Mouse (Mus musculus) forebrain, embryonic 16.5 days (tissue): ENCODE measurements around the gene Hist1h2ah. TPM values are rescaled to one million over a fixed set of nuclear protein-coding genes. Genes with fewer than 3 reads are reported as not detected.

Source experiments
- ATAC-seq: fragments of 200-750 bp; cut with Nextera tagmentation; 2 replicates; pipeline ENCODE4 v1.8.0; 2017; ENCODE audit warnings: mild to moderate bottlenecking, moderate library complexity
- H3K27ac ChIP-seq: fragments of 300-500 bp; sonication (generic); 2 replicates; pipeline ENCODE4 v1.5.1; 2014; ENCODE audit warnings: low read length, control low read depth
- H3K27me3 ChIP-seq: fragments of 300-500 bp; sonication (generic); replicated peaks from 2 replicates; pipeline ENCODE4 v1.6.1; 2014; ENCODE audit warnings: low read length; ENCODE audit not compliant: control insufficient read depth, insufficient read depth
- H3K36me3 ChIP-seq: fragments of 300-500 bp; sonication (generic); 2 replicates; pipeline ENCODE4 v1.6.1; 2014; ENCODE audit not compliant: control insufficient read depth, insufficient read depth
- H3K4me1 ChIP-seq: fragments of 300-500 bp; sonication (generic); replicated peaks from 2 replicates; pipeline ENCODE4 v1.6.1; 2014; ENCODE audit warnings: low read length; ENCODE audit not compliant: control insufficient read depth, insufficient read depth
- H3K4me2 ChIP-seq: fragments of 300-500 bp; sonication (generic); 2 replicates; pipeline ENCODE4 v1.6.1; 2014; ENCODE audit warnings: mild to moderate bottlenecking, low read length, control low read depth
- H3K4me3 ChIP-seq: fragments of 300-500 bp; sonication (generic); replicated peaks from 2 replicates; pipeline ENCODE4 v1.5.1; 2014; ENCODE audit warnings: mild to moderate bottlenecking, low read length, control low read depth
- H3K9ac ChIP-seq: fragments of 300-500 bp; sonication (generic); replicated peaks from 2 replicates; pipeline ENCODE4 v1.6.1; 2014; ENCODE audit warnings: low read depth, low read length, control low read depth
- H3K9me3 ChIP-seq: fragments of 300-500 bp; sonication (generic); 2 replicates; pipeline ENCODE4 v1.6.1; 2016; ENCODE audit warnings: low read length; ENCODE audit not compliant: control insufficient read depth
- WGBS: fragments of 180-500 bp; shearing (Covaris S2); extraction: QIAGEN DNeasy Blood & Tissue Kit; methylation state at CpG from one replicate; pipeline ENCODE4 v1.1.7; 2014; 5-methylcytosine and 5-hydroxymethylcytosine counted together
- polyA plus RNA-seq: library from polyadenylated mRNA; unstranded; fragments of >200 nt; fragmentation: Nextera tagmentation; extraction: Ambion mirVana; gene quantifications from 2 replicates; pipeline ENCODE4 v1.2.1, GENCODE M21; 2015

The Hist1h2ah gene
- polyA plus RNA-seq, 1 experiment from 2014 or later, result not detected

DNA sequence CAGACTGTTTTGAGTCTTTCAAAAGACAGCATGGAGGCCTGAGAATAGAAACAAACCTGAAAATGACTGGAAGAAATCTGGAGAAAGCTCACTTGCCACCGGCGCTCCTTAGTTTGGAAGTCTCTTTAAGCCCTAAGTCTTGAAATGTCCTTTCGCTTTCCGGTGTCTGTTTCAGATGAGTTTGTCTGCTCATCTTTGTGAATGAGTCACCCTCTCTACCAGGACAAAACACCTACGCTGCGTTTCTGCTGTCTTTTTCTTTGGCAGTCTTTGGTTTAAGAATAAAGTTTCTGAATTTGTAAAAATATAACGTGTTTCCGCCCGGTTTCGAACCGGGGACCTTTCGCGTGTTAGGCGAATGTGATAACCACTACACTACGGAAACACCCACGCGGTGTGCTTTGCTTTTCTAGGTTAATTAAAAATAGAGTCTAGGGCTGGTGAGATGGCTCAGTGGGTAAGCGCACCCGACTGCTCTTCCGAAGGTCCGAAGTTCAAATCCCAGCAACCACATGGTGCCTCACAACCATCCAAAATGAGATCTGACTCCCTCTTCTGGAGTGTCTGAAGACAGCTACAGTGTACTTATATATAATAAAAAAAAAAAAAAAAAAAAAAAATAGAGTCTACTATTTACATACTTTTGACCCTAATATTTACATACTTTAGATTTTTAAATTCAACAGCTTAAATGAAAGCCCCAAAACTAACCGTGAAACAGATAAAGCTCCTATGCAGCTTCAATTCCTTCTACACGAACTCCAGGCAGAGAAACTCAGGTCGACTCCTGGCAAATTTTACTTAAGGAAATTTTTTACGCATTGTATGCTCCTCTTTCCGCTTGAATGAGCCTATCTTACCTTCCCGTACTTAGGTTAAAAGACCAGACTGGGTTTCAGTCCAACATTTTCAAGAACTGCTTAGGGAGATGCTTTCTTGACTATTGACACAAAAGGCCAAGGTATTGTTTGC is 19.6 kb downstream of the Hist1h2ah start:
- H3K4me3 ChIP-seq, result no peak overlapping the region
- H3K4me1 ChIP-seq, result peaks cover 10% of the 10 kb centered on the region
- peaks cover 4% of the 10 kb centered on the region; the same call in 1 of the 2 replicates for H3K9me3 ChIP-seq
- H3K36me3 ChIP-seq, result no peaks in the 10 kb centered on the region
- ATAC-seq, result peak; percentile 78
- peaks cover 62% of the 10 kb centered on the region for H3K27me3 ChIP-seq
- H3K27ac ChIP-seq, result no peak overlapping the region
- 14% methylated on average over 27 of the region's 27 CpGs for WGBS
- no peak overlapping the region for H3K9ac ChIP-seq
- H3K4me2 ChIP-seq, result no peak overlapping the region

DNA sequence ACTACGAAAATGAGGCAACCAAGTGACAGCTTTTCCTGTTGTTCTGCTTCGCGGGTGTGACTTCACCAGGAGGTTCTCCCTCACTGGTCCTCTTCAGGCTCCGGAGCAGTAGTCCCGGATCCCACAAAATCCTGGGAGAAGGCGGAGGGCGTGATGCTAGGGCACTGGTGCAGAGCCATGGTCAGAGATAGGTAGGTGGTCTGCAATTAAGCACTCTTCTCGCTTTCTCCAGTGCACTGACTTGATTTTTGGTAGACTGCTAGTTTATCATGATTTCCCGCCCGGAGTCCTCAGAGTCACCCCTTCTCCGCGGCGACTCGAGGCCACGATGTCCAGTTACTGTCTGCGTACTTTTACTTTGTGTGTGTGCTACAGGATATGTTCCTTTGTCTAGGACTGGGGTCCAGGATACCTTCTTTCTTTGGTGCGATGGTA is 20.9 kb downstream of the Hist1h2ah start:
- Histone ChIP-seq H3K4me1 (no peaks in the 10 kb centered on the region), H3K9ac (no peak overlapping the region), H3K27ac (no peak overlapping the region), H3K4me2 (no peak overlapping the region), H3K4me3 (no peak overlapping the region), H3K9me3 (peaks cover 4% of the 10 kb centered on the region; the same call in 1 of the 2 replicates), H3K27me3 (peaks cover 69% of the 10 kb centered on the region), H3K36me3 (no peaks in the 10 kb centered on the region)
- no peak for ATAC-seq
- 18% methylated on average over 17 of the region's 17 CpGs for WGBS

DNA sequence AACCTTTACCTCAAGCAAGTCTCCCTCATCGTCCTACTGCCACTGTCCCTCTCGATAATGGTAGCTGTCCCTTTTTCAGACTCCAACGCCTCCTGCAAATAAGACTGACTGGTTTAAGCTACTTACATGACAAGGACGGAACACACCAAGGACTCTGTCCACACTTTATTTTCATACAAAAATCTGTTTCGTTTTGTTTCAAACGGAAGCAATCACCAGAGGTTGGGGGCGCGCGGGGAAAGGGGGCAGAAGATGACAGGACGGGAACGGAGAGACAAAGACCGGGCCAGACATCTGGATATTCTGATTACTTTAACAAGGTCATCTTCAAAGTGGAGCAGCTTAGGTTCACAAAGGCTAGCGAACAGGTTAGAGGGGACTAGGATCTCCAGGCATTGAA is 21.7 kb downstream of the Hist1h2ah start:
- H3K9ac ChIP-seq, result no peak overlapping the region
- 17% methylated on average over 13 of the region's 13 CpGs for WGBS
- H3K27ac ChIP-seq, result no peak overlapping the region
- H3K4me1 ChIP-seq, result no peaks in the 10 kb centered on the region
- no peak for ATAC-seq
- peaks cover 4% of the 10 kb centered on the region; the same call in 1 of the 2 replicates for H3K9me3 ChIP-seq
- H3K27me3 ChIP-seq, result peaks cover 69% of the 10 kb centered on the region
- H3K4me2 ChIP-seq, result no peak overlapping the region
- H3K4me3 ChIP-seq, result no peak overlapping the region
- H3K36me3 ChIP-seq, result no peaks in the 10 kb centered on the region

DNA sequence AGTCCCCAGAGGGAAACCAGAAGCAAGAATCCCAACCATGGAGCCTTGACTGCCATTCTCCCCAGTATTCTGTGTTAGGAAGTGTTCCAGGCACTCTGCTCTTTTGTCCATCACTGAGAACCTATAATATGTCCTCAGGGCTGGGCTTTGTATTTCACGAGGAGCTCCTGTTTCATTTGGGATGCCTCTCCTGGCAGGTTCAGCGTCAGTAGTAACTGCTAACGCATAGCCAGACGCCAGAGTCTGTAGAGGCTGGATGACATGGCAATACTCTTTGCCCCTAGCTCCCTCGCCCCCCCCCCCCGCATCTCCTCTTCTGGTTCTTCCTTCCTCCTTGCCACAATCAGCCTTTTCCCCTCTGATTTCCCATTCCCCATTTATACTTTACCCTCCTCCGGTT is 25.7 kb downstream of the Hist1h2ah start, which contains the start of gene Prss16:
Prss16 (minus strand) TSS at position 101 of the 400 bp plus-strand sequence.
- peaks cover 16% of the 10 kb centered on the region for H3K4me1 ChIP-seq
- no peak within 1 kb of the TSS for H3K27ac ChIP-seq
- H3K36me3 ChIP-seq, result no peaks in the 10 kb centered on the region
- no peaks in the 10 kb centered on the region for H3K9me3 ChIP-seq
- no peak within 1 kb of the TSS for H3K9ac ChIP-seq
- H3K4me2 ChIP-seq, result no peak within 1 kb of the TSS
- peaks cover 74% of the 10 kb centered on the region for H3K27me3 ChIP-seq
- no peak within 1 kb of the TSS for H3K4me3 ChIP-seq
- 29% methylated on average over 6 of the region's 7 CpGs for WGBS
- no peak for ATAC-seq

DNA sequence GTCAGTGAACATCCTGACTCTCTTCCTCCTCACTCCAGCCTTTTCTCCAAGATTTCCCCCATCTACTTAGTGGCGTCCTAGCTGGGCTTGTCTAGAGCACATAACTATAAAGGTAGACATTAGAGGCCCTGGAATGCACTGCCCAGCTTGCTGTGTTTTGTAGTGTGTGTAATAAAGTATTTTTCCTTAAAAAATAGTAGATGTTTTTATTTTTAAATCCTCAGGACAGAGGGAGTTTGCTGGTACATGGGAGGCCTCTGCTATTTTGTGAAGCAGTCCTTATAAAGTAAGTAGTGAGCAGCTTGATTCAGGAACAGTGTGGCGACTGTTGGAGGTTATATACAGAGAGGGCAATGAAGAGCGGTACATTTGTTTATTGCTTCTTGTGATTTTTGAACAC is 26.7 kb downstream of the Hist1h2ah start:
- Histone ChIP-seq H3K27ac (no peak overlapping the region), H3K4me3 (no peak overlapping the region), H3K27me3 (peaks cover 77% of the 10 kb centered on the region), H3K4me1 (peaks cover 16% of the 10 kb centered on the region), H3K9me3 (no peaks in the 10 kb centered on the region), H3K36me3 (no peaks in the 10 kb centered on the region), H3K9ac (no peak overlapping the region), H3K4me2 (no peak overlapping the region)
- no peak for ATAC-seq
- 81% methylated on average over 3 of the region's 3 CpGs for WGBS

DNA sequence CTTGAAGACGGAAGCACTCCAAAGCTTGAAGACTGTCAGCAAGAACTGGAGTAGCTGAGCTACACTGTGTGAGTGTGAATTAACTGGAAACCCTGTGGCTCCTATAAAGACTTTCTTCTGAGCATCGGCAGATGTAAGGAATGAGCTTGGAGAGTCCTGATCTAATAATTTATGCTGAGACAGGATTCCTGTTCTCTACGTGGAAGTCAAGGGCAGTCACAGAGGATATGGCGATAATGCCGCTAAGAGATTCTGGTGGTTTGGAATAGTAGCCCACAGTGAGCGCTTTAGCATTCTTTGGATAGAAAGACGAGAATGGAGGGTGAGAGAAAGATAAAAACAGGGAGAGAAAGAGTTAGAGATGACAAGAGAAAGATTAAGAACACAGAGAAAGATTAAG is 27.5 kb downstream of the Hist1h2ah start:
- Histone ChIP-seq H3K4me3 (no peak overlapping the region), H3K4me1 (peaks cover 16% of the 10 kb centered on the region), H3K9me3 (no peaks in the 10 kb centered on the region), H3K27ac (no peak overlapping the region), H3K27me3 (peaks cover 80% of the 10 kb centered on the region), H3K4me2 (no peak overlapping the region), H3K36me3 (no peaks in the 10 kb centered on the region), H3K9ac (no peak overlapping the region)
- WGBS, result 54% methylated on average over 7 of the region's 7 CpGs
- ATAC-seq, result no peak

DNA sequence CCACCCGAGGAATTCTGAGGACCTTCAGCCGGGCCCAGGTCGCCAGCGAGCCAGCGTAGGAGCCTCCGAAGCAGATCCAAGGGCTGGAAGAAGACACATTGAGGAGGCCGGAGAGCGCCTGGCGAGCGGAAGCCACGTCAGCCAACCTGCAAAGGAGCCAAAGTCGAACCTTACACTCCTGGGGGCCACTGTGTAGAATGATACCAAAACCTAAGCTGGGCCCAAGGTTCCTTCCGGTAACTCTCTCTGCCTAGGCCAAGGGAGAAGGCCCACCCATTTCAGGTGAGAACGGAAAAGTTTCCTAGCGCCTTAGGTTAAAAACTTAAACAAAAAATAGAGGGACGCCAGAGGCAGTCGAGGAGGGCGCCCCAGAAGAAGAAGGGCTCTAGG is 28.3 kb downstream of the Hist1h2ah start:
- Histone ChIP-seq H3K36me3 (no peaks in the 10 kb centered on the region), H3K9me3 (no peaks in the 10 kb centered on the region), H3K27ac (no peak overlapping the region), H3K4me1 (peaks cover 16% of the 10 kb centered on the region), H3K27me3 (peaks cover 80% of the 10 kb centered on the region), H3K4me2 (peak overlapping the region; percentile 85), H3K4me3 (peak overlapping the region; percentile 49), H3K9ac (no peak overlapping the region)
- no peak for ATAC-seq
- 3% methylated on average over 18 of the region's 18 CpGs for whole genome bisulfite sequencing

DNA sequence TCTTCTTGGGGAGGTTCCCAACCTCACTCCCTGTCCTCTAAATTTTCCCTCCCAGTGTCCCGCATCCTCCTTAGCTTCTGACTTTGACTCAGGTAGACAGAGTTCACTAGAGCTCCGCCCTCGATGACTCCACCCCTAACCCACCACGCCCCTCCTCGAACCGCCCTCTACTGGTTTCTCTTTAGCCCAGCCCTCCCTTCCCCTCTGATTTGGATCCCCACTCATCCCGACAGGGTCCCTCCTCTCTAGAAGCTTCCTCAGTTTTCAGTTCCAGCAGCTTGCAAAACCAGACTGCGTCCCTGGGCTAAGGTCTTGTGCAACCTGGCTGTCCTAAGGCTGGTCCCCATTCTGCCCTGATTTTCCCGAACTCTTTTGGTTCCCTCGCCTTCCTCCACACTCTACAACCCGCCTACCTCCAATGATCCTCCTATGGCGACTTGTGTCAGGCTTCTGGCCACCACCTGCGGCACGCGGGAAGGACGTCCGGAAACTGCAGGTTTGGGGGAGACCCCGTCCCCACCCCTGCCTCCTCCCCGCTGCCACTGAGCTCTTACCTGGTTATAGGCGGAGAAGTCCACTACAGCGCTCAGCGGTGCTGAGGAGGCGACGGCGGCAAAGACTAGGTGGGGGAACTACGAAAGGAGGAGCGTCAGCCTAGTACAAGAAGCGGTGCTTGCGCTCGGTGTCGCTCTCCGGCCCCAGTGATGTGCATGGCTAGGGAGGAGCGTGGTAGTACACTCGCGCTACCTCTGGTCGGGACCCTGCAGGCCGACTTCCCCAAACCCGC is 28.8 kb downstream of the Hist1h2ah start:
- Histone ChIP-seq H3K9me3 (no peaks in the 10 kb centered on the region), H3K4me2 (peak overlapping the region; percentile 85), H3K27me3 (peaks cover 83% of the 10 kb centered on the region), H3K9ac (no peak overlapping the region; the same call in 1 of the 2 replicates), H3K27ac (no peak overlapping the region), H3K4me3 (peak overlapping the region; percentile 49), H3K4me1 (peaks cover 16% of the 10 kb centered on the region), H3K36me3 (no peaks in the 10 kb centered on the region)
- peak; percentile 81 for ATAC-seq
- WGBS, result 1% methylated on average over 38 of the region's 38 CpGs
